Mouse (Mus musculus) heart, adult 2 months (tissue): ENCODE measurements around the gene Clp1. TPM values are rescaled to one million over a fixed set of nuclear protein-coding genes. Genes with fewer than 3 reads are reported as not detected.
A peak's percentile ranks its signal among the peaks of the same experiment; 100 is the strongest.

Experiments used
- DNase-seq, 2 experiments: peaks; one replicate each; pipeline ENCODE4 v3.0.0; 2021
- H3K27ac ChIP-seq: fragments of 200-600 bp; 2 replicates; pipeline ENCODE4 v1.8.1; 2022
- H3K27me3 ChIP-seq: fragments of 200-500 bp; 2 replicates; pipeline ENCODE4 v1.6.1; 2012; ENCODE audit warnings: mild to moderate bottlenecking, low read length, inconsistent platforms, mixed read lengths; ENCODE audit not compliant: control insufficient read depth, insufficient read depth
- H3K36me3 ChIP-seq: fragments of 200-500 bp; 2 replicates; pipeline ENCODE4 v1.6.1; 2012; ENCODE audit warnings: low read length, inconsistent platforms; ENCODE audit not compliant: control insufficient read depth, insufficient read depth
- H3K4me1 ChIP-seq: fragments of 200-500 bp; 2 replicates; pipeline ENCODE4 v1.6.1; 2011; ENCODE audit warnings: low read length; ENCODE audit not compliant: control insufficient read depth, insufficient read depth
- H3K4me3 ChIP-seq: fragments of 200-600 bp; 2 replicates; pipeline ENCODE4 v1.8.1; 2022
- H3K79me2 ChIP-seq: fragments of 200-500 bp; replicated peaks from 2 replicates; pipeline ENCODE4 v1.6.1; 2012; ENCODE audit warnings: mild to moderate bottlenecking, inconsistent platforms, low read length, moderate library complexity, mixed read lengths; ENCODE audit not compliant: control insufficient read depth, insufficient read depth
- H3K9ac ChIP-seq: fragments of 200-500 bp; 2 replicates; pipeline ENCODE4 v1.6.1; 2012; ENCODE audit warnings: low read depth, mild to moderate bottlenecking, control low read depth, inconsistent platforms, low read length, mixed read lengths
- CTCF ChIP-seq: fragments of 200-600 bp; IDR thresholded peaks from 2 replicates; pipeline ENCODE4 v1.8.1; 2022; ENCODE audit warnings: antibody characterized with exemption, mild to moderate bottlenecking, moderate library complexity
- EP300 ChIP-seq: fragments of 200-500 bp; IDR thresholded peaks from 2 replicates; pipeline ENCODE4 v1.6.1; 2011; ENCODE audit warnings: low read depth, low read length, control low read depth; ENCODE audit not compliant: insufficient read depth
- POLR2A ChIP-seq: fragments of 200-500 bp; IDR thresholded peaks from 2 replicates; pipeline ENCODE4 v1.6.1; 2011; ENCODE audit warnings: mild to moderate bottlenecking, low read depth, low read length, control low read depth; ENCODE audit not compliant: insufficient read depth
- WGBS: fragments of 180-500 bp; shearing (Covaris S2); methylation state at CpG from one replicate; pipeline ENCODE4 v1.1.7; 2018; 5-methylcytosine and 5-hydroxymethylcytosine counted together
- intact Hi-C: fragments of 180-260 bp; cut with DNase I; formaldehyde crosslinking; loops from one replicate; pipeline ENCODE4 v1.15.1; 2025
- long read RNA-seq: library from polyadenylated mRNA; stranded (forward); transcript quantifications from one replicate; pipeline ENCODE4 v2.0.0, GENCODE M21; 2021
- polyA plus RNA-seq: library from polyadenylated mRNA; depleted of rRNA; stranded (reverse); fragments of >200 nt; gene quantifications from 2 replicates; pipeline ENCODE4 v1.2.3, GENCODE M21; 2012; rRNA removed
- total RNA-seq, 2 experiments: library from RNA; stranded (reverse); gene quantifications; 2 replicates each; pipeline ENCODE4 v1.2.3; 2021

Gene Clp1
- total RNA-seq (1 to 10 TPM; 4.0 to 4.6 TPM), polyA plus RNA-seq (3.5 and 7.4 TPM in 2 replicates)
- long read RNA-seq, transcript Clp1-201 (3 exons, 1,912 nt) = major isoform, 8 of 8 reads
- long read RNA-seq, partial matches to known transcripts = 0 of 8 reads
- long read RNA-seq, other reads (novel, unspliced or antisense) = 0 of 8 reads

DNA sequence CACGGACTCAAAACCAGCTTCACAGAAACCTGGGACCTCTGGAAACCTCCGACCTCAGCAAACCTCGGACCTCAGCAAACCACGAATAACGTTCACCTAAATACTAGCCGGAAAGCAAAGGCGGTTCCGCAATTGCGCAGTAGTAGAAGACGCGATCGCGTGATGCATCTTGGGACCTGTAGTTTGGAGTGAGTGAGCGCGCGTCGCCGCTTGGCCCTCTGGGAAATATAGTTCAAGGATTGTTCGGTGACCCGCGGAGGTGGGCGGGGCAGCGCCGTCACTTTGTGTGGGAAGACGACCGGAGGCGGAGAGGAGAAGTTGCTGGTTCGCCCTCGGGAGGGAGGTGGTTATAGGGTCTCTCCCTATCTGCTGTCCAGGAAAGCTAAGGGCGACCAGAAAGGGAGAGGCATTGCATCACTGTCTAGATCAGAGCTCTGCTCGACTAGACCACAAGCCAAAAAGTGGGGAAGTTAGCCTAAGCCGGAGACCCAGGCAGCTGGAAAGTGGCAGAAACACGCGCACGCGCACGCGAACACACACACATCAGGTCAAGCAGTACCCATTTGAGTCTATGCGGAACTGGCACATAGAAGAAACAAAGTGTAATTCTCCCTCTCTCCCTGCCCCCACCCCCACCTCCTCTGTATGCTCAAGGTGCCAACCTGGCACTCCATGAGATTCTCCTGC lies at the start of gene Clp1:
Gene Clp1 (minus strand): TSS at position 179 of the 687 bp plus-strand sequence.
- Histone ChIP-seq H3K27me3 (no peaks in the 10 kb centered on the region), H3K4me1 (peaks cover 6% of the 10 kb centered on the region), H3K79me2 (no peaks in the 10 kb centered on the region; the same call in 1 of the 2 replicates), H3K4me3 (peak within 1 kb of the TSS; percentile 72), H3K9ac (peak within 1 kb of the TSS; percentile 71), H3K27ac (peak within 1 kb of the TSS; percentile 88), H3K36me3 (peaks cover 12% of the 10 kb centered on the region)
- DNase-seq = peak; percentile 95 to 98
- under 1% methylated on average over 39 of the region's 39 CpGs for WGBS
- intact Hi-C loops = loop anchor here (1.0 to 5.0 kb wide), 2 partner anchors 11 to 310 kb away; partner anchors contain the start of genes P2rx3 and Ssrp1
- TF ChIP-seq CTCF (no peak; the same call in 1 of the 2 replicates), EP300 (0 out of 2 replicates have a peak, but pooled peaks have one; percentile 36), POLR2A (peak; percentile 93)

DNA sequence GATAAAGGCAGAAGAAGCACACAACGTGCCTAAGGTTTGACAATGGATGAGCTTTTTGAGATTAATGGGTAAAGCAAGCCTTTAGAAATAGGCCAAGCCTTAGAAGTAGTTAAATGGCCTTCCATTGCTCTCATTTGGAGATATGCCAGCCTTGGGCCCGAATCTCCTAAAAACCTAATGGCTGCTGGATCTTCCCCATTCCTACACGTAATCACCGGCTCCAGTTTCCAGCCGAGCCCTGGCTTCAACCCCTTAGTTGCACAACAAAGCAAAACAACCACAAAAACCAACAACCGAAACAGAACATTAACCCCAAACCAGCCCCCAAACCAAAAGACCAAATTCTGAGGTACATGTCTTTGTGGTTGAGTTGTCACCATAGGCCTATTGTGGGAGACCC lies 48.5 kb upstream of the Clp1 start:
- no peak overlapping the region for H3K4me3 ChIP-seq

DNA sequence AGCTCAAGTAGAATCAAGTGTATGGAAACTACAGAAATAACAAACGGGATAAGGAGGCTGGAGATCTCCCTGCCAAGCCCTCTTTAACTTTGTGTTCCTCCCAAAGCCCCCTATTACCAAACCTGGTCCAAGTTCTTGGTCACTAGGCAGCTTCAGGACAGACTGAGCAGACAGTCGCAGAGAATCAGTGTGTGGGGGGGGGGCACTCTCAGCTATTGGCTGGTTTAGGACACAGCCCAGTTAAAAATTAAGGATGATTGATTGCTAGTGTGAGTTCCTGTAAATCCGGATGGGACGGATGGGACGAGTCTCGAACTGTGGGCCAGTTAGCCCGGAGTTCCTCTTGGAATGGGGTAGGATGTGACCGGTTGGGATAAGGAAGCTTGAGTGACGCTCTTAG lies 48.1 kb upstream of the Clp1 start, which contains the start of gene Serping1:
Gene Serping1 (minus strand): TSS at position 204 of the 400 bp plus-strand sequence.
- no peak for TF ChIP-seq CTCF
- no peak for TF ChIP-seq EP300
- TF ChIP-seq POLR2A = no peak
- Histone ChIP-seq H3K79me2 (no peaks in the 10 kb centered on the region), H3K9ac (peak within 1 kb of the TSS; percentile 15), H3K4me3 (peak within 1 kb of the TSS; percentile 40), H3K36me3 (no peaks in the 10 kb centered on the region), H3K27ac (peak within 1 kb of the TSS; percentile 80), H3K4me1 (peaks cover 5% of the 10 kb centered on the region), H3K27me3 (no peaks in the 10 kb centered on the region)
- WGBS = 67% methylated on average over 9 of the region's 9 CpGs
- intact Hi-C loops = no loop called here
- peak in 1 of 2 experiments; percentile 20 for DNase-seq

More for the DNA sequence above, 48.5 kb upstream of the Clp1 start:
- DNase-seq = peak; percentile 47 to 53
- no peak overlapping the region for H3K9ac ChIP-seq
- H3K4me1 ChIP-seq = peaks cover 5% of the 10 kb centered on the region
- no peak for TF ChIP-seq CTCF
- no peak for TF ChIP-seq EP300
- no peak for TF ChIP-seq POLR2A
- no peaks in the 10 kb centered on the region for H3K79me2 ChIP-seq
- intact Hi-C loops = no loop called here
- no peaks in the 10 kb centered on the region for H3K27me3 ChIP-seq
- H3K36me3 ChIP-seq = no peaks in the 10 kb centered on the region
- WGBS = 79% methylated on average over 6 of the region's 6 CpGs
- peak overlapping the region; percentile 67 for H3K27ac ChIP-seq

DNA sequence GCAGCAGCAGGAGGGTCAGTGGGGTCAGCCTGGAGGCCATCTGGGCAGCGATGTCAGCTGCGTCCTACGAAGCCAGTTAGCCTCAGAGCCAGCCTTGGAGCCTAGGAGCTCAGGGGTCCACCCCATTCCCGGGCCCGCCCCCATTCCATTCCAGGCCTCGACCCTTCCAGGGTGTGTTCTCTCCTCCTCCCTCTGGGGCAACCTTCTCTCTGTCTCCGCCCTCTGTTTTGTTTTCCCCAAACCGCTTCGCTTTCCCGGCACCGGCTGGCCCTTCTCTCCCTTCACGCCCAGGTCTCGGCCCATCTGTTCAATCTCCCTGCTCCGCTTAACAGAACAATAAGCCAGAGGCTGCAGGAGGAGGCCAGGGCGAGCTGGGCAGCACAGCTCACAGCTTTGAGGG lies 47.6 kb upstream of the Clp1 start:
- H3K27ac ChIP-seq = peak overlapping the region; percentile 80
- 20% methylated on average over 14 of the region's 15 CpGs for WGBS
- TF ChIP-seq EP300 (no peak), POLR2A (peak; percentile 70), CTCF (peak; percentile 11; the same call in 1 of the 2 replicates)

DNA sequence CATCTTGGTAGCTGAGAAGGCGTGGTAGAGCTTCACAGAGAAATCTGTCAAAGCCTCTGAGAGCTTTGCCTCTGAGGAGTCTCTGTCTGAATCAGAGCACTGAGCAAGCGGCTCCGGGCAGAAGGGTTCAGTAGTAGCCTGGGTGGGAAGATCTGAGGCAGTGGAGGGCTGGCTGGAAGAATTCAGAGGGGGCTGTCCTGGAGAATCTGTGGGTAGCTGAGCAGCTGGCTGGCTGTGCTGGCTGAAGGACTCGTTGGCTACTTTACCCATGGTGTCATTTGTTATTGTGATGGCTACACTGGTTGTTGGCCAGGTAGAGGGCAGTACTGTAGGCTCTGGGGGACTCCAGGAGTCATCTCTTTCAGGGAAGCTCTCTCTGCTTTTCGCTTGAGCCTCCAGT lies 46.0 kb upstream of the Clp1 start:
- intact Hi-C loops = no loop called here
- no peak overlapping the region; the same call in 1 of the 2 replicates for H3K9ac ChIP-seq
- peak overlapping the region; percentile 80 for H3K27ac ChIP-seq
- H3K4me3 ChIP-seq = peak overlapping the region; percentile 40; the same call in 1 of the 2 replicates
- H3K27me3 ChIP-seq = no peaks in the 10 kb centered on the region
- peak; percentile 21 to 35 for DNase-seq
- TF ChIP-seq POLR2A = no peak
- no peak for TF ChIP-seq EP300
- no peak for TF ChIP-seq CTCF
- H3K79me2 ChIP-seq = no peaks in the 10 kb centered on the region
- no peaks in the 10 kb centered on the region for H3K36me3 ChIP-seq
- H3K4me1 ChIP-seq = 0 out of 2 replicates have a peak, but pooled peaks cover 1% of the 10 kb centered on the region
- 80% methylated on average over 5 of the region's 5 CpGs for WGBS

More for the DNA sequence above, 47.6 kb upstream of the Clp1 start:
- H3K4me3 ChIP-seq = peak overlapping the region; percentile 40
- intact Hi-C loops = no loop called here
- DNase-seq = peak; percentile 81 to 90
- H3K36me3 ChIP-seq = no peaks in the 10 kb centered on the region
- peak overlapping the region; percentile 15 for H3K9ac ChIP-seq
- peaks cover 5% of the 10 kb centered on the region for H3K4me1 ChIP-seq
- H3K27me3 ChIP-seq = no peaks in the 10 kb centered on the region
- H3K79me2 ChIP-seq = no peaks in the 10 kb centered on the region
